Mouse (Mus musculus) limb, embryonic 15.5 days (tissue): ENCODE measurements around the gene Ttyh2. TPM values are rescaled to one million over a fixed set of nuclear protein-coding genes. Genes with fewer than 3 reads are reported as not detected.

Experiments
- ATAC-seq: fragments of 200-750 bp; cut with Nextera tagmentation; 2 replicates; pipeline ENCODE4 v1.8.0; 2017; ENCODE audit warnings: low read depth, moderate TSS enrichment; ENCODE audit not compliant: insufficient number of reproducible peaks, low FRiP score, low TSS enrichment
- H3K27ac ChIP-seq: fragments of 300-500 bp; sonication (generic); 2 replicates; pipeline ENCODE4 v1.5.1; 2015; ENCODE audit warnings: moderate library complexity, mild to moderate bottlenecking, inconsistent platforms
- H3K27me3 ChIP-seq: fragments of 300-500 bp; sonication (generic); 2 replicates; pipeline ENCODE4 v1.6.1; 2015; ENCODE audit warnings: inconsistent platforms
- H3K36me3 ChIP-seq: fragments of 300-500 bp; sonication (generic); 2 replicates; pipeline ENCODE4 v1.6.1; 2015; ENCODE audit warnings: inconsistent platforms
- H3K4me1 ChIP-seq: fragments of 300-500 bp; sonication (generic); 2 replicates; pipeline ENCODE4 v1.6.1; 2015; ENCODE audit warnings: inconsistent platforms
- H3K4me2 ChIP-seq: fragments of 300-500 bp; sonication (generic); 2 replicates; pipeline ENCODE4 v1.6.1; 2015; ENCODE audit warnings: mild to moderate bottlenecking, inconsistent platforms
- H3K4me3 ChIP-seq: fragments of 300-500 bp; sonication (generic); 2 replicates; pipeline ENCODE4 v1.5.1; 2015; ENCODE audit warnings: mild to moderate bottlenecking, inconsistent platforms
- H3K9ac ChIP-seq: fragments of 300-500 bp; sonication (generic); 2 replicates; pipeline ENCODE4 v1.6.1; 2015; ENCODE audit warnings: inconsistent platforms
- H3K9me3 ChIP-seq: fragments of 300-500 bp; sonication (generic); 2 replicates; pipeline ENCODE4 v1.6.1; 2016; ENCODE audit warnings: inconsistent platforms
- WGBS: fragments of 180-500 bp; shearing (Covaris S2); methylation state at CpG from one replicate; pipeline ENCODE4 v1.1.7; 2015; 5-methylcytosine and 5-hydroxymethylcytosine counted together
- polyA plus RNA-seq: library from polyadenylated mRNA; unstranded; fragments of >200 nt; fragmentation: Nextera tagmentation; extraction: Ambion mirVana; gene quantifications from 2 replicates; pipeline ENCODE4 v1.2.1, GENCODE M21; 2015

The Ttyh2 gene
- polyA plus RNA-seq, 1 experiment from 2014 or later, result 22.4 TPM

DNA sequence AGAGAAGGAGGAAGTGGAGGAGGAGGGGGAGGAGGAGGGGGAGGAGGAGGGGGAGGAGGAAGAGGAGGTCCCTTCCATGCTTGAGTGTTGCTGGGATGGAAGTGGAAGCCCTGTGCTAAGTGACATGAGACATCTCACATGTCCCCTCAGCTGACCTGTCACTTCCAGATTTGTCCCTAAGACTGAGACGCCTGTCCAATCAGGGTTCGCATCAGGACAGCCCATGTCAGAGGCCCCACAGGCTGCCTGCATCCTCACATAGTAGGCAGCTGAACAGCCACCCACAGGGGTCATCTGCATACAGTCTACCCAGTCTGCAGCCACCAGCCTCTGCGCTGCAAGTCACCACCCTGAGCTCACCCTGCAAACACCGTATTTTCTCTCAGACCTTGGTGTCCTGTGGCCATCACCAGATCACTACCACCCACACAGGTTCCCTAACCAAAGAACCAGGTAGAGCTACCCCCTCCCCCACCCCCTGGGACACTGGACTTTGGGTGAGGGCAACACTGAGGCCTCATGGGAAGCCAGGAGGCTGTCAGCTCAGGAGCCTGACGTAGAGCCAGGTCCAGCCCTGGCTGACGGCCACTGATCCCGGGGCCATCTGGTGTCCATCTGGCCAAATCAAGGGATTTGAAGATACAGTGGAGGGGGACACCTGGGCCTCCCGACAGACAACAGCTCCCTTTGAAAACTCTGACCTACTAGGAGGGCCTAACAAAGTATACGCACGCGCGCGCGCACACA lies 9.6 kb downstream of the Ttyh2 start:
- no peak overlapping the region for H3K27ac ChIP-seq
- ATAC-seq, result peak; percentile 8; the same call in 1 of the 2 replicates
- no peaks in the 10 kb centered on the region for H3K9me3 ChIP-seq
- H3K4me1 ChIP-seq, result peaks cover 25% of the 10 kb centered on the region
- 60% methylated on average over 14 of the region's 14 CpGs for WGBS
- no peak overlapping the region for H3K4me2 ChIP-seq
- peaks cover under 1% of the 10 kb centered on the region for H3K36me3 ChIP-seq
- no peaks in the 10 kb centered on the region for H3K27me3 ChIP-seq
- no peak overlapping the region for H3K4me3 ChIP-seq
- no peak overlapping the region for H3K9ac ChIP-seq

DNA sequence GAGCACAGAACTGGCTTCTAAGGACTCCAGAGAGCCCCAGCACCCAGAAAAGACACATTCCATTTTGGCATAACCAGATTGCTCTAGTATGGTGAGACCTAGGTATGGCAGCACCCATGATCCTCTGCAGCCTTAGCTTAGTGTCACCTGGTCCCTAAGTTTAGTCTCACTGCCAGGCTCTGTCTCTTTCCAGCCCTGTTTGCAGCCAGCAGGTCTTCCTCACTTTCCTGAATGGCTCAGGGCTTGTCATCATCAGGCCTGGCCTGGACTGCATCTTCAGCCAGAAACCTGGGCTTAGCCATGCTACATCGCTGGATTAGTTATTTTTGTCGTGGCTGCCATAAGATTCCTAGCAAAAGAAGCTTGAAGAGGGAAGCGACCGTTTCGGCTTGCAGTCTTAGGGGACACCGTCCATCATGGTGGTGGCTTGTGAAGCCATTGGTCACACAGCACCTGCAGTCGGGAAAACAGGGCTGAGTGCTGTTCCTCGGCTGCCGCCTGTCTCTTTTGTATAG lies 10.4 kb downstream of the Ttyh2 start:
- H3K36me3 ChIP-seq, result peaks cover 4% of the 10 kb centered on the region
- H3K27ac ChIP-seq, result no peak overlapping the region
- no peak for ATAC-seq
- no peak overlapping the region for H3K4me2 ChIP-seq
- no peaks in the 10 kb centered on the region for H3K27me3 ChIP-seq
- H3K9me3 ChIP-seq, result no peaks in the 10 kb centered on the region
- H3K4me3 ChIP-seq, result no peak overlapping the region
- H3K9ac ChIP-seq, result no peak overlapping the region
- 84% methylated on average over 9 of the region's 9 CpGs for WGBS
- peaks cover 21% of the 10 kb centered on the region for H3K4me1 ChIP-seq

DNA sequence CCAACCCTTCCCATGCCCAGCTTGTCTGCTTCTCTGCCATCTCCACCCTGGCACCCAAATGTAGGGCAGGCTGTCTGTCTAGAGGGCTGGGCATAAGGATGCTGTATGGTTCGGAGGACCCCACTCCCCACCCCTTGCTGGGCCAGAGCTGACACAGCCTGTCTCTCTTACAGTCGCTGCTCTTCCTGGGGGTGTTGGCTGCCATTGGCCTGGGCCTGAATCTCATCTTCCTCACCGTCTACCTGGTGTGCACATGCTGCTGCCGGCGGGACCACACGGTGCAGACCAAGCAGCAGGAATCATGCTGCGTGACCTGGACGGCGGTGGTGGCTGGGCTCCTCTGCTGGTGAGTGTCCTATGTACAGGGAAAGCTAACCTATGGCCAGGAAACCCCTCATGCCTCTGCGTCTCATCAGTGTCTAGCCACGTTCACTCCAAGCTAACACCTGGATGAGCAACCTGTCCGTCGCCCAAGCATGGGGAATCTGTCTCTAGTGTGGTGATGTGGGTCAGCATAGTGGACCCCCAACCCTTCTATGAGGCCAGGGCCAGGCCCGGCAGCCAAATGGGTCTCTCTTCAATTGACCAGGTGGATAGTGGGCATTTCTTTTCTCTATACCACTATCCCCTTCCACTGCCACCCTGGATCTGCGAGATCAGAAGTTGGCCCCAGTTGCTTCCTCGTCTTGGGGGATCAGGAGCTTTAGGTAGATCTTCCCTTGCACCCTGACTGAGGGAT lies 11.2 kb downstream of the Ttyh2 start:
- Histone ChIP-seq H3K27me3 (no peaks in the 10 kb centered on the region), H3K27ac (no peak overlapping the region), H3K9ac (no peak overlapping the region), H3K4me1 (peaks cover 21% of the 10 kb centered on the region), H3K4me2 (no peak overlapping the region), H3K9me3 (no peaks in the 10 kb centered on the region), H3K4me3 (no peak overlapping the region), H3K36me3 (peaks cover 4% of the 10 kb centered on the region)
- 91% methylated on average over 16 of the region's 16 CpGs for WGBS
- ATAC-seq, result no peak

DNA sequence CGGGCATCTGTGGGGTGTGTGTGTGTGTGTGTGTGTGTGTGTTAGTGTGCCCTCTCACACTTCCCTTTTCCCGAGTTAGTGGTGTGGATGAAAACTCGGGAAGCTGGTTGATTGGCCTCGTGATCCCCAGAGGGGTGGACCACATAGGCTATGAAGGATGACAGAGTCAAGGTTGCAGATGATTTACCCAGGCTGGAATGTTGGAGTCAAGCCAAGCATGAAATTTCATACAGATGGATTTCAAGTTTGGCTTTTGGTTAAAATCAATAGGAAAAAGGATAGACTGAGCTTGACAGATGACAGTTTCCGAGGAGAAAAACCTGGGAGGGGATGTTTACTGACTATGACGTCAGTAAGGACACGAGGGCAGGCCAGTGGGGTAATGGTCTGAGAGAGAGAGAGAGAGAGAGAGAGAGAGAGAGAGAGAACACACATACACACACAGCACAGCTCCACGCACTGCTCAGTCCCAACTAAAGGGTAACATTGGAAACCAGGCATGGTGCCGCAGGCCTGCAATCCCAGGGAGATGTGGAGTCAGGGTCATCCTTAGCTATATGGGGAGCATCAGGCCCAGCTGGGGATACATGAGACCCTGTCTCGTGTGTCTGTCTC lies 12.4 kb downstream of the Ttyh2 start:
- H3K27me3 ChIP-seq, result no peaks in the 10 kb centered on the region
- no peak overlapping the region for H3K4me2 ChIP-seq
- 32% methylated on average over 9 of the region's 10 CpGs for WGBS
- peaks cover 21% of the 10 kb centered on the region for H3K4me1 ChIP-seq
- H3K4me3 ChIP-seq, result no peak overlapping the region
- peaks cover 4% of the 10 kb centered on the region; the same call in 1 of the 2 replicates for H3K36me3 ChIP-seq
- H3K9ac ChIP-seq, result no peak overlapping the region
- no peak overlapping the region for H3K27ac ChIP-seq
- no peaks in the 10 kb centered on the region for H3K9me3 ChIP-seq
- ATAC-seq, result no peak

DNA sequence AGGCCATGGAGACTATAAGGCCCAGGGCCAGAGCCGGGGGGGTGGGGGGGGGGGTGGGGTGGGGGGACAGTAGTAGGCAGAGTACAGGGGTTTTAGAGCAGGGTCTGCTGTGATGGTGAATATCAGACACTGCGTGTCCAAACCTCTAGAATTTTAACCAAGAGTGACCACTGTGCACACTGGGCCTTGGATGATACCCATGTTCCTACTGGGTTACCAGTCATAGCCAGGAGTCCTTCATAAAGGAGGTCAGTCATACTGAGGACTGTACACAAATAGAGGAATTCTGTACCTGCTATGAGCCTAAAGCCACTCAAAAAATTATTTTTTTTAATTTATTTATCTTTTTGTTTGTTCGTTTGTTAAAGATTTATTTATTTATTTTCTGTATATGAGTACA lies 13.5 kb downstream of the Ttyh2 start:
- H3K4me2 ChIP-seq, result no peak overlapping the region
- H3K4me1 ChIP-seq, result peaks cover 20% of the 10 kb centered on the region
- no peak overlapping the region for H3K27ac ChIP-seq
- ATAC-seq, result no peak
- 95% methylated on average over 2 of the region's 3 CpGs for WGBS
- H3K9me3 ChIP-seq, result no peaks in the 10 kb centered on the region
- H3K4me3 ChIP-seq, result no peak overlapping the region
- no peaks in the 10 kb centered on the region for H3K27me3 ChIP-seq
- H3K9ac ChIP-seq, result no peak overlapping the region
- H3K36me3 ChIP-seq, result peaks cover 10% of the 10 kb centered on the region; the same call in 1 of the 2 replicates

DNA sequence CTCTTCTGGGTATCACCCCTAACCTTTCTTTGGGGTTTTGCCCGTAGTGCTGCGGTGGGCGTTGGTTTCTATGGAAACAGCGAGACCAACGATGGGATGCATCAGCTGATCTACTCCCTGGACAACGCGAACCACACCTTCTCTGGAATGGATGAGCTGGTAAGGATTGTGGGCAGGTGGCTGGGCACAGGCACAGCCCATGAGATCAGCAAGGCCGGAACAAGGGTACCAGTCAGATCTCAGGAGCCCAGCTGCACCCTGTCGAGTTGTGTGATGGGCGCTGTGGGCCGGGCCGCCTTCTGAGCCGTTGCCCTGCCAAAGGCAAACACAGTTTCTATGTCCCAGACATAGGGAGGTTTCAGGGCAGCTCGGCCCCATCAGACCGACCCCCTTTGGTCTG lies 15.0 kb downstream of the Ttyh2 start:
- peaks cover 10% of the 10 kb centered on the region; the same call in 1 of the 2 replicates for H3K36me3 ChIP-seq
- 92% methylated on average over 15 of the region's 15 CpGs for WGBS

DNA sequence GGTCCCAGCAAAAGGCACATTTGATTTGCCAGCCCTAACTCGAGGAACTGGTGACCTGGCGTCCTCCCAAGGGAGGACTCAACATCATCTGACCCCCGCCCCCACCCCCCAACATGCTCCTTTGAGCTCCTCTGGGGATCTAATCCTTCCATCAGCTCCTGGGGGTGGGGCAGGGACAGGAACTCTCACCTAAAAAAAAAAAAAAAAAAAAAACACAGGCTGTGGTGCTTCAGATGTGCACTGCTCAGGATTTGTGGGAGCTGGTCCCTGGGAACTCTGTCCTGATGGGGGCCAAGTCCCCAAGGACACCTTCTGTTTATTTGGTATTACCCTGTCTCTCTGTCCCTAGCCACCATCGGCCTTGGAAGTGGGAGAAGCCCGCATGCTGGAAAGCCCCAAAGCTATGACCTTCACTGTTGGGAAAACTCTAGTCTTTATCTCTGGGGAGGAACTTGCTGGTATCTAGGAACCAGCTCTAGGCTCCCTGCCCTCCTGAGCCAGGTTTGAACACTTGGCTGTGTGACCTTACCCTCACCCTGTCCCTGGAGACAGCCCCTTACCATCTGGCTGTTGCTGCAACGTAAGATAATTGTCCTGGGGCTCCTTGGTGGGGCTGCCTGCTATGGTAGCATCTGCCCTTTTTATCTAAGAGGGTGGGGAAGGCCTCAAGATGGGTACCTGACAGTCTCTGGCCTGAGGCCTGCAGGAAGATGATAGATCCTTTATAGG lies 16.4 kb downstream of the Ttyh2 start:
- H3K4me2 ChIP-seq, result no peak overlapping the region
- no peaks in the 10 kb centered on the region for H3K27me3 ChIP-seq
- ATAC-seq, result no peak
- H3K36me3 ChIP-seq, result peaks cover 12% of the 10 kb centered on the region
- WGBS, result 55% methylated on average over 6 of the region's 6 CpGs
- peaks cover 4% of the 10 kb centered on the region; the same call in 1 of the 2 replicates for H3K4me1 ChIP-seq
- no peak overlapping the region for H3K27ac ChIP-seq
- H3K9me3 ChIP-seq, result no peaks in the 10 kb centered on the region
- no peak overlapping the region for H3K9ac ChIP-seq
- H3K4me3 ChIP-seq, result no peak overlapping the region

More for the DNA sequence above, 15.0 kb downstream of the Ttyh2 start:
- Histone ChIP-seq H3K27ac (no peak overlapping the region), H3K4me1 (peaks cover 8% of the 10 kb centered on the region), H3K9me3 (no peaks in the 10 kb centered on the region), H3K27me3 (no peaks in the 10 kb centered on the region), H3K4me3 (no peak overlapping the region), H3K4me2 (no peak overlapping the region), H3K9ac (no peak overlapping the region)
- no peak for ATAC-seq

DNA sequence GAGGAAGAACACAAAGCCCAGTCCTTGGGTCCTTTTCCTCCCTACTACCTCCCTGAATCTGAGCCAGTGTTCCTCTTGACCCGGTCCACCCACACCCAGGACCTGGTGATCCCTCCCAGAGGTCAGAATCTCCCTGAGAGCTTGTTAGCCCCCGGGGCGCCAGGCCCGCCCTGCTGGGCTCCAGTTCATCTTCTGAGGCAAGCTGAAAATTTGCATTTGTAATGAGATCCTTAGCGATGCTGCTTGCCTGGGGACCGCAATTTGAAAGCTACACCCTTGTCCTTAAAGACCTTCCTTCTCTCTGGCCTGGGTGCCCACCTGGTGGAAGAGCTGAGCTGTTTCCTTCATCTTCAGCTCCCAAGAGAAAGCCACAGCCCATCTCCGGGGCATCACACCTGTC lies 17.4 kb downstream of the Ttyh2 start:
- WGBS, result 46% methylated on average over 7 of the region's 7 CpGs
- Histone ChIP-seq H3K9me3 (no peaks in the 10 kb centered on the region), H3K4me1 (peaks cover 4% of the 10 kb centered on the region; the same call in 1 of the 2 replicates), H3K4me3 (no peak overlapping the region), H3K36me3 (peaks cover 20% of the 10 kb centered on the region), H3K4me2 (no peak overlapping the region), H3K27me3 (no peaks in the 10 kb centered on the region), H3K27ac (no peak overlapping the region), H3K9ac (no peak overlapping the region)
- ATAC-seq, result no peak

DNA sequence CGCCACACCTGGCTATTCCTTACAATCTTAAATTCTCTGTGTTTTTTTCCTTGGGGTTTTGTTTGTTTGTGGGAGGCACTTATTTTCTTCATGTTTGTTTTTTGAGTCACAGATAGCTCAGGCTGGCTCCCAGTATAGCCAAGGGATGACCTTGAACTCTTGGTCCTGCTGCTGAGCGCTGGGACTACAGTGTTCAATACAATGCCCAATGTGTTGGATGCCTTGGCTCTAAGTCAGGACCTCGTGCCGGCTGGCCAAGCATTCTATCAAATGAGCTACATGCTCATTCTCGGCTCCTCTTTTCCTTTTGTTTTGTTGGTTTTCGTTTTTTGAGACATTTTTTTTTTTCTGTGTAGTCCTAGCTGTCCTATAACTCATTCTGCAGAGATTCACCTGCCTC lies 18.2 kb downstream of the Ttyh2 start:
- no peaks in the 10 kb centered on the region for H3K9me3 ChIP-seq
- WGBS, result 94% methylated on average over 6 of the region's 6 CpGs
- no peak overlapping the region for H3K4me3 ChIP-seq
- no peaks in the 10 kb centered on the region for H3K27me3 ChIP-seq
- H3K27ac ChIP-seq, result no peak overlapping the region
- no peak for ATAC-seq
- no peak overlapping the region for H3K4me2 ChIP-seq
- no peak overlapping the region for H3K9ac ChIP-seq
- H3K4me1 ChIP-seq, result no peaks in the 10 kb centered on the region
- H3K36me3 ChIP-seq, result peaks cover 20% of the 10 kb centered on the region

DNA sequence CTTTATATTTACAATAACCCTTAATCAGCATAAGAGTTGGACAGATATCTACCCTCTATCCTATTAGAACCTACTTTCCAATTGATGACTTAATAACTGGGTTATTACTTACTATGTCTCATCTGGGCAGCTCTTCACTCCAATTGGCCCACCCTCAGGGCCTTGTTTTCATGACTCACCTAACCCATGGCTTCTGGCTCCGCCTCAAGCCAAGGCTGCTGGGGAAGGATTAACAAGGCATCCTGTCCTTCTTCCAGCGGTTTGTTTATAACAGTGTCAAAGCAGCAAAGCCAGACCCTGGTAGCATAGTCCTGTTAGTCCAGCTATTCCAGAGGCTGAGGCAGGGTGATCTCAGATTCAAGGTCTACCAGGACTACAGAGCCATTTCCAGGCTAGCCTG lies 19.2 kb downstream of the Ttyh2 start:
- Histone ChIP-seq H3K4me2 (no peak overlapping the region), H3K36me3 (peaks cover 20% of the 10 kb centered on the region), H3K27me3 (no peaks in the 10 kb centered on the region), H3K27ac (no peak overlapping the region), H3K9me3 (no peaks in the 10 kb centered on the region), H3K4me3 (no peak overlapping the region), H3K4me1 (no peaks in the 10 kb centered on the region), H3K9ac (no peak overlapping the region)
- ATAC-seq, result no peak
- WGBS, result 78% methylated on average over 2 of the region's 2 CpGs

DNA sequence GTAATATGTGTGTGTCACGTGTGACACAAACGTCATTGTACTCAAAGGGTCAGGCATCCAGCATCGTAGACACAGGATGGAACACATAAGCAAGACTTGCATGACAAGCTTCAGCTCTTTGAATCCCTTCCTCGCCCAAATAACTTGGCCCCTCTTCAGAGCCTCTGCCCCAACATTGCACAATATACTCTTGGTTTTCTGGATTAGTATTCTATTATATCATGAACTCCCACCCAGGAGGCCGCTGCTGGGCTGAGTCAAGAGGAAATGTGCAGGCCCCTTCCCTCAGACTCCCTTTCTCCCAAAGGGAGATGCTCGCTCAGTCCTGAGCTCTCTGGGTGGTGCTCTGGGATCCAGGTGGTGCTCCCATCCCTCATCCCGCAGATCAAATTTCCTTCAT lies 23.3 kb downstream of the Ttyh2 start:
- Histone ChIP-seq H3K27ac (no peak overlapping the region), H3K36me3 (peaks cover 11% of the 10 kb centered on the region), H3K9me3 (no peaks in the 10 kb centered on the region), H3K27me3 (no peaks in the 10 kb centered on the region), H3K4me1 (peaks cover 1% of the 10 kb centered on the region; the same call in 1 of the 2 replicates), H3K4me2 (no peak overlapping the region), H3K4me3 (no peak overlapping the region), H3K9ac (no peak overlapping the region)
- ATAC-seq, result no peak
- 89% methylated on average over 7 of the region's 7 CpGs for WGBS
